Mouse (Mus musculus): ENCODE results near the gene Gm37240. TPM values are rescaled to one million over a fixed set of nuclear protein-coding genes. Genes with fewer than 3 reads are reported as not detected.

Gm37240 gene
- polyA plus RNA-seq, 1 experiment from 2014 or later, result 10.8 TPM

- no peak for DNase-seq (ENCODE audit: low read depth, low spot score)
- in situ Hi-C loops (cut with MboI; ENCODE audit: low pct_unique_long_range_greater_than_20kb), result no loop called here
- no peak for TF ChIP-seq CTCF (IDR thresholded peaks at IDR 0.05)
- ChIA-PET CTCF (no interaction called here), POLR2A (no interaction called here)
- peaks cover 11% of the 10 kb centered on the region for H3K27me3 ChIP-seq
- no peak for ATAC-seq
Observed at GRCm38 (mm10) chr3:85377946-85378702, 509.2 kb downstream of the Gm37240 start.

GRCm38 (mm10) chr3:85377505-85377904 is 509.8 kb downstream of the Gm37240 start:
- ChIA-PET CTCF (no interaction called here), POLR2A (interaction anchor here (0.7 kb wide), 1 partner anchor 47 kb away, joined by 3 read pairs; no protein-coding TSS in a partner anchor)
- DNase-seq (ENCODE audit: low read depth, low spot score) (no peak), ATAC-seq (no peak)
- H3K27me3 ChIP-seq, result peaks cover 11% of the 10 kb centered on the region
- no peak for TF ChIP-seq CTCF (IDR thresholded peaks at IDR 0.05)
- in situ Hi-C loops (cut with MboI; ENCODE audit: low pct_unique_long_range_greater_than_20kb), result no loop called here

GRCm38 (mm10) chr3:85376541-85376940 is 510.8 kb downstream of the Gm37240 start:
- in situ Hi-C loops (cut with MboI; ENCODE audit: low pct_unique_long_range_greater_than_20kb), result no loop called here
- H3K27me3 ChIP-seq, result peaks cover 3% of the 10 kb centered on the region
- ChIA-PET CTCF (interaction anchor here (1.2 kb wide), 1 partner anchor 10 kb away, joined by 5 read pairs; no protein-coding TSS in a partner anchor), POLR2A (no interaction called here)
- DNase-seq (ENCODE audit: low read depth, low spot score), result no peak
- ATAC-seq, result no peak
- no peak for TF ChIP-seq CTCF (IDR thresholded peaks at IDR 0.05)

GRCm38 (mm10) chr3:85373039-85373438 is 514.3 kb downstream of the Gm37240 start:
- in situ Hi-C loops (cut with MboI; ENCODE audit: low pct_unique_long_range_greater_than_20kb), result no loop called here
- no peak for TF ChIP-seq CTCF (IDR thresholded peaks at IDR 0.05)
- DNase-seq (ENCODE audit: low read depth, low spot score) (no peak), ATAC-seq (peak; percentile 49)
- no peaks in the 10 kb centered on the region for H3K27me3 ChIP-seq
- POLR2A ChIA-PET, result interaction anchor here (0.8 kb wide), 1 partner anchor 194 kb away, joined by 3 read pairs; no protein-coding TSS in a partner anchor
- CTCF ChIA-PET, result interaction anchor here (1.3 kb wide), 1 partner anchor 15 kb away, joined by 3 read pairs; no protein-coding TSS in a partner anchor

DNA sequence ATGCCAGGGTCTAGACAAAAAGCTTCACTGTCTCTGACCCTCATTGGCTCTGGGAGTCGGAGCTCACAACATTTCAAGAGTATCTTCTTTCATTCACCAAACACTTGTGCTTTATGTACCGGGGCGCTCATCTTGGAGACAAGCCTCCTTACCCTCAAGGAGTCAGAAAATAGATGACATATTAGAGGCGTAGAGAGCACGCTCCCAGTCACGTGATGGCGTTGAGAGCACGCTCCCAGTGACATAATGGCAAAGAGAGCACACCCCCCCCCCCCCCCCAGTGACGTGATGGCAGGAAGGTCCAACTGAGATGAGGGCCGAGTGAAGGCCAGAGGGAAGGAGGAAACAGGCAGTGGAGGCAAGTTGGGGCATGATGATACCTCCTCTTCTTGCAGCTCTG is 517.5 kb downstream of the Gm37240 start:
- ATAC-seq, result no peak
- CTCF ChIA-PET, result no interaction called here
- H3K27me3 ChIP-seq, result no peaks in the 10 kb centered on the region
- no peak for DNase-seq (ENCODE audit: low read depth, low spot score)
- POLR2A ChIA-PET, result no interaction called here
- in situ Hi-C loops (cut with MboI; ENCODE audit: low pct_unique_long_range_greater_than_20kb), result no loop called here
- TF ChIP-seq CTCF (IDR thresholded peaks at IDR 0.05), result no peak

GRCm38 (mm10) chr3:85369157-85369556 is 518.2 kb downstream of the Gm37240 start:
- CTCF ChIA-PET, result no interaction called here

DNA sequence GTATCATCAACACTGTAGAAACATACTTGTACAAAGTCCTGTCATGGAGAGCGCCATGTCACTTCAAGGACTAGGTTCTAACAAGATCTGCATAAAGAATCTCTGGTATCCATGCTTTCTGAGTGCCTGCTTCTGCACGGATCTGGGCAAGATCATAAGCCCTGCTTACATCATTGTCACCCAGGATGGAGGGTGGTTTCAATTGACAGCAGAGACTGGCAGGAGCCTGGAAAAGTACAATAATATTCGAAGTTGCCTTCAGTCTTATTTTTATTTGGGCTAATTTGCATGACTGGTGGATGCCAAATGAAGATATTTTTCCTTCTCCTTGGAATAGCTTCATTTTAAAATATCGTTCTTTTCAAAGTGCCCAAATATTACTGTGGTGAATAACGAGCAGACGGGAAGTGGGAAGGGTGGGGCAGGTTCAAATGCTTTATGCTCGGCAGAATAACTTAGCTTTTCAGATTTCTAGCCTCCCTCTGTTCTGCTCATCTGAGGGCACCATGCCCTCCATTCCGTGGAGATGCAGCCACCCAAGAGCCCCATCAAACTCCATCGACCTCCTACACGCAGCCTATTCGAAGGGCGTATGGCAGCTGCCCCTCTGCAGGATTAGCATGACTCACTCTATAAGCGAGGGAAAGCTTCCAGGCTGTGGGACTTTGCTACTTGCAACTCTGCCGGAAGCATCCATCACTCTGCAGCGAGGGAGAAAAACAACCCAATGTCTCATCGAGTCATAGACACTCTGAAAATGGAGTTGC is 518.8 kb downstream of the Gm37240 start:
- no peak for DNase-seq (ENCODE audit: low read depth, low spot score)
- in situ Hi-C loops (cut with MboI; ENCODE audit: low pct_unique_long_range_greater_than_20kb), result no loop called here
- ChIA-PET CTCF (no interaction called here), POLR2A (no interaction called here)
- no peak for TF ChIP-seq CTCF (IDR thresholded peaks at IDR 0.05)
- H3K27me3 ChIP-seq, result no peaks in the 10 kb centered on the region
- ATAC-seq, result no peak

More at GRCm38 (mm10) chr3:85369157-85369556, 518.2 kb downstream of the Gm37240 start:
- no peak for DNase-seq (ENCODE audit: low read depth, low spot score)
- in situ Hi-C loops (cut with MboI; ENCODE audit: low pct_unique_long_range_greater_than_20kb), result no loop called here
- no peak for ATAC-seq
- TF ChIP-seq CTCF (IDR thresholded peaks at IDR 0.05), result no peak
- POLR2A ChIA-PET, result no interaction called here
- H3K27me3 ChIP-seq, result no peaks in the 10 kb centered on the region

DNA sequence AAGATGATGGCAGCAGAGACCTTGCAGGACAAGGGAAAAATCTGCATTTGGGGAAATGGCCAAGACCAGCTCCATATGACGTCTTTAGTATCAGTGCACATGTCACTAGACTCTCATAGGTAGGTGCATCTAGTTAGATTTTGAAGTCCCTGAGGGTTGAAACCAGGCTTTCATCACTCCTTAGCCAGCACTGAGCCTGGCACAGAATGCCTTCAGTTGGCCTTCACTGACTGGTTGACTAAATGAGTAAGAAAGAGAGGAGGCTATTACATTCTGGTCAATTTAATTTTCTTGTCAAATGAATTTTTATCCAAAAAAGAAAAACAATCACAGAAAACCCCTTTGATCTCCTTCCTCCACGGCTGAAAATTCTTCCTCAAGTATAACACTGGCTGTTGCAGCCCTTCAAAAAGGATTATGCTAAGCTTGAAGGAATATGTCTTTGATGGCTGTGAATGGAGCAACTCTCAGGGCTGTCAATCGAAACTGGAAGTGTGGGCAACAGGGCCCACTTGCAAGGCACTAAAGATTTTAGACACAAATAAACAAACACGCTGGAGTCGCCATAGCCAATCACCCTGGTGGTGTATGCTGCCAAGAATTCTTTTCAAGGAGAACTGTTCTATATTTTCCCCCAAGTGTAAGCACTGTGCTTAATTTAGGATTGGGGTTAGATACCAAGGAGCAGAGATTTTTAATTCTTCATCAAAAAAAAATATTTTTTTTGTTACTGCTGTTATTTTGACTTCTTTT is 522.6 kb downstream of the Gm37240 start:
- DNase-seq (ENCODE audit: low read depth, low spot score), result no peak
- CTCF ChIA-PET, result no interaction called here
- POLR2A ChIA-PET, result no interaction called here

GRCm38 (mm10) chr3:85362883-85363282 is 524.4 kb downstream of the Gm37240 start:
- H3K27me3 ChIP-seq, result no peaks in the 10 kb centered on the region
- POLR2A ChIA-PET, result no interaction called here
- in situ Hi-C loops (cut with MboI; ENCODE audit: low pct_unique_long_range_greater_than_20kb), result no loop called here
- DNase-seq (ENCODE audit: low read depth, low spot score), result no peak
- peak; percentile 8 for ATAC-seq
- no peak for TF ChIP-seq CTCF (IDR thresholded peaks at IDR 0.05)
- CTCF ChIA-PET, result no interaction called here

More for the DNA sequence above, 522.6 kb downstream of the Gm37240 start:
- H3K27me3 ChIP-seq, result no peaks in the 10 kb centered on the region
- no peak for ATAC-seq
- TF ChIP-seq CTCF (IDR thresholded peaks at IDR 0.05), result no peak
- in situ Hi-C loops (cut with MboI; ENCODE audit: low pct_unique_long_range_greater_than_20kb), result no loop called here

- in situ Hi-C loops (cut with MboI; ENCODE audit: low pct_unique_long_range_greater_than_20kb), result no loop called here
- no peaks in the 10 kb centered on the region for H3K27me3 ChIP-seq
- TF ChIP-seq CTCF (IDR thresholded peaks at IDR 0.05), result no peak
- DNase-seq (ENCODE audit: low read depth, low spot score), result peak; percentile 63
- CTCF ChIA-PET, result interaction anchor here (0.9 kb wide), 1 partner anchor 20 kb away, joined by 4 read pairs; no protein-coding TSS in a partner anchor
- ATAC-seq, result peak; percentile 85
- POLR2A ChIA-PET, result no interaction called here
Observed at GRCm38 (mm10) chr3:85356373-85356772, 530.9 kb downstream of the Gm37240 start.

All from Patski (cell line).